Mouse (Mus musculus) c-Kit-negative CD71-positive TER-119-positive erythroid progenitor cells, embryonic 14.5 days (primary cell): ENCODE measurements around the gene Aebp1.

Experiments used
- DNase-seq: peaks from one replicate; pipeline ENCODE4 v3.0.0-alpha.2; 2013; ENCODE audit warnings: low read depth, low spot score

Gene Aebp1

DNA sequence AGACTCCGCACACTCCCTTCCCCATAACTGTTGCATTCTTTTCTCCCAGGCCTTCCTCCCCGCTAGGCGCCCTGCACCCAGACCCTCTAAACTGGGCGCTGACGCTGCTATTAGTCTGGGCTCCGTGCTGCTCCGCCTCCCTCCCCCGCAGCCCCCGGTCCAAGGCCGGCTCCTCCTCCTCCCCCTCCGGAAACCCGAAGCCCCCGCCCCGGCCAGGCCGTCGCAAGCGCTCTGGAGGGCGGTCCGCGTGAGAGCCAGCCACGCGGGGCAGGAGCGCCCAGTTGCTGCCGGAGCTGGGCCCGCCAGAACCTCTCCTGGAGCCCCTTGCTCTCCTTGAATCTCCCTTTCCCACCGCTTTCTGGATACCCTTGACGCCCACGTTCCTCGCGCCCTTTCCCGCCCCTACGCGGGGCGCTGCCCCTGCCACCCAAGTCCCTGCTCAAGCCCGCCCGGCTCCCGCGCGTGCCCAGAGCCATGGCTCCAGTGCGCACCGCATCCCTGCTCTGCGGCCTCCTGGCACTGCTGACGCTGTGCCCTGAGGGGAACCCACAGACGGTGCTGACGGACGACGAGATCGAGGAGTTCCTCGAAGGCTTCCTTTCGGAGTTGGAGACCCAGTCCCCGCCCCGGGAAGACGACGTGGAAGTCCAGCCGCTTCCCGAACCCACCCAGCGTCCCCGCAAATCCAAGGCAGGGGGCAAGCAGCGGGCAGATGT lies at the start of gene Aebp1:
Gene Aebp1, plus strand, starts transcription at position 270 of the 716 bp plus-strand sequence.
- no peak for DNase-seq

DNA sequence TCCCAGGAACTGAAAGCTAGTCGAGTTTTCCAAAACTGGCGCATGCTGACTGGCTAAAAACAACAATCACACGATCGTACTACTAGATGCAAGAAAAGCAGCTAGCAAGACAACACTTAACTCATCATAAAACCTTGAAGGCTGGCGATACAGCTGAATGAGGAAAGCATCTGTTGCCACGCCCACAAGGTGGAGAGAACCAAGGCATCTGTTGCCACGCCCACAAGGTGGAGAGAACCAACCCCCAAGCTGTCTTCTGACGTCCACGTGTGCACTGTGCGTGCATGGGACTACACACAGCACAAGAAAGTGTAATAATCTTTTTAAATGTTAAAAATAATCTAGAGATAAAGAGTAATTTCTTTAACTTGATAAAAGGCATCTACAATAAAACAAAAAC lies 48.4 kb upstream of the Aebp1 start:
- DNase-seq = no peak

DNA sequence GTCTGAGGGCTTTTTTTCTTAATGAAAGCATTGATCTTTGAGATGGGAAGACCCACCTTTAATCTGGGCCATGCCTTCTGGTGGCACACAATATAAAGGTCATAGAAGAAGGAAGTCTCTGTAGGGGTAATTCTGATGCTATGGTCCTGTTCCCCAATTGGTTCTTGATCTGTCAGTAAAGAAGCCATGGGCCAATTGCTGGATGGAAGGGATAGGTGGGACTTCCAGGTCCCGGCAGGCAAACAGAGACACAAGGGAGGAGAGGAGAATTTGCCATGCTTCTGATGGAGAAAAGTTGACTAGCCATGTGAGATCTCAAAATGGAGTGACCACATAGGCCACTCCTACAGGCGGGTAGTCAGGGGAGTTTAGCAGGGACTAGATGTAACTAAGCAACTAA lies 42.5 kb upstream of the Aebp1 start:
- DNase-seq = no peak

DNA sequence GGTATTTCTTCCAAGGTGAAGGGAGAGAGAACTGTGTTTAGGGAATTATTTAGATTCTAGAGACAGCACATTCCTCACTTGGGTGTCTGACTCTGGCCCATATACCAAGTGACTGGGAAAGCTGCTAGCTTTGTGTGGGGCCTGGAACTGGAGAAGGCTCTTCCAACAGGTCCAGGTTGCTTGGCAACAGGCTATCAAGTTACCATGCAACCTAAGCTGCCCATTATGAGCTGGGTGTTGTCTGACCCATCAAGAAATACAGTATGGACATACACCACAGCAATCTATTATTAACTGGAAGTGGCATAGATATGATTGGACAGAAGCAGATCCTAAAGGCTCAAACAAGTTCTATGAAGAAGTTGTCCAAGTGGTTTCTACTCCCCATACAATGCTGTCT lies 36.3 kb upstream of the Aebp1 start:
- DNase-seq = no peak

DNA sequence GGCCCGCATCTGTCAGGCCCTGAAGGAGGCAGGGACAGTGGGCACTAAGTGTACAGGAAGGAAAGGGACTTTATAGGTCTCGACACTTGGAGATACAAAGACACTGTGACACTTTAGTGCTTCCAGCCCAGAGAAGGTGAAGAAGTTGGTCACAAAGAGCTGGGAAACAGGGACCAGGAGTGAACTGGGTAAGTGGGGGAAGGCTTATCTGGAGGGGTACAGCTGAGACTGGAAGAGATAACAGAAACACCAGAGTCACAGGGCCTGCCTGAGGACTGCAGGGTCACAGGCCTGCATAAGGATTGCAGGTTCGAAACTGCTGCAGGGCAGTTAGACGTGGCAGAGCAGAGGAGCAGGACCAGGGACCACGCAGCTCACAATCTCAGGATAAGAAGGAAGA lies 33.8 kb upstream of the Aebp1 start:
- no peak for DNase-seq

DNA sequence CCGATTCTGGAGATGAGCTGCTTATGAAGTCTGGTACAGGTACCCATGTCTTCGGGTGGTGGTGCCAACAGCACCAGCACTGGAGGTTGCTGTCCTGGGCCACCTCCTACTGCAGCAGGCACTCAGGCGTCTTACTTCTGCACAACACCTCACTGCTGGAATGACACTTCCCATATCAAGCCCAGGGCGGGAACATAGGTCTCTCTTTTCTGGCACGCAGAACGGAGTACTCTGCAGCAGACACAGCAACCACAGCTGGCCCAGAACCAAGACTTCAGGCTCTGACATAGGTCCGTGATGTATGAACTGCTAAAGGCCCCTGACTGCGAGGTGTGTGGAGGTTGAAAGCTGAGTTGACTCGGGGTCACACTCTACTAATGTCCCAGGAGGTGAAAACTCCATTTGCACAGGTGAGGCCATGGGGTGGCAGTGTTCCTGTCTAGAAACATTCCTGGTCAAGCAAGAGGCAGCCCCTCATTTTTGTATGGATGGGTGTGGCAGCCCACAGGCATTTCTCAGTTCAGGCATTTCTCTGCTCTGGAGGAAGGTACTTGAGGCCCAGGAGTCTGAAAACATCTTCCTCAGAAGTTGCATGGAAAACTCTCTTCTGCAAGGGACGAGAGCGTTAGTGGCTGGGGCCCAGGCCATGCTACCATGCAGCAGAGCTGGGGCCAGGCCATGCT lies 33.1 kb upstream of the Aebp1 start:
- no peak for DNase-seq

DNA sequence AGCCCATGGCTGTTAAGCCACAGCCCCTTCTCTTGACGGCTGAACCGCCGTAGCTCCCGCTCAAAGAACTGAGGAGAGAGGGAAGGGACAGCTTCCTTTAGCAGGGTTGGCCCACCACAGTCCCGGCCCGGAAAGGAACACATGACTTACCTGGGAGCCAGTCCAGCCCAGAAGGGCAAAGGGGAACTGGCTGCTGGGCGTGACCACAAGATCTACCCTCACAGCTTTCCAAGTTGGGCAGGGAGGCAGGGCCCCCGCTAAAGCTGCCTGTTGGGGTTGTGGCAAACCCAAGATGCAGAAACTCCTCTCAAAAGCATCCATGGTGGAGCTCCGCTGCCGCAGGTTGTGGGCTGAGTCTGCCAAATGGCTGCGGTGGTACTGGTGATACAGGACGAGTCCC lies 32.4 kb upstream of the Aebp1 start:
- DNase-seq = no peak

DNA sequence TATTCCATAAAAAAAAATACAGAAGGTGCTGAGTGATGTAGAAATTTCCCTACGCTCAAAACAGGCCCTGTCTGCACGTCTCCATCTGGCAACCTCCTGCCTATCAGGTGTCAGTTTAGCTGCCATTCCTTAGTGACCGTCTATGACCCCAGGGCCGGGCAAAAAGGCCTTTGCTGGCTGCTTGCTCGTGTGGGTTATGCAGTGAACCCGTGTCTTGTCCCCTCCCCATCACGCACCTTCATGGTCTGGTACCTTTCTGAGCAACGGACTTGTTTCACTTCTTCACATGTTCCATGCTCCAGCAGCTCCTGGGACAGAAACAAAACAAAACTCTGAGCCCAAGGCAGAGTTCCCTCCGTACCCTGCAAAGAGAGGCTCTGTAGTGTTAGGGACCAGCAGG lies 27.2 kb upstream of the Aebp1 start:
- no peak for DNase-seq

DNA sequence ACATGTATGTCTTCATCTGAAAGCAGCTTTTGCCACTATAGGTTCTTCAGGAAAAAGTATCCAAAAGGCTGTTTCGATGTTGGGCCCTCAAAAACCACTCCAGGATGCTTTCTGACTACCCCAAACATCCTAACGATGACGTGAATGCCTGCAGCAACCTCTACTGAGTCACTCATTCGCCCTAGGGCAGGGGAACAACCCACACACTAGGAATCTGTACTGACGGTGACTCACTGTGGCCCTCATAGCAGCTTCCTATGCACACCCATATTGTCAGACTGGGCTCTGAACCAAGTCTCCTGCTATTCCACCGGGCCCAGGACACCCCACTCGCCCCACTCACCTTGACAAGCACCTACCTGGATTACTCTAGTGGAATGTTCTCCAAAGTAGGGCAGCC lies 26.7 kb upstream of the Aebp1 start:
- no peak for DNase-seq

DNA sequence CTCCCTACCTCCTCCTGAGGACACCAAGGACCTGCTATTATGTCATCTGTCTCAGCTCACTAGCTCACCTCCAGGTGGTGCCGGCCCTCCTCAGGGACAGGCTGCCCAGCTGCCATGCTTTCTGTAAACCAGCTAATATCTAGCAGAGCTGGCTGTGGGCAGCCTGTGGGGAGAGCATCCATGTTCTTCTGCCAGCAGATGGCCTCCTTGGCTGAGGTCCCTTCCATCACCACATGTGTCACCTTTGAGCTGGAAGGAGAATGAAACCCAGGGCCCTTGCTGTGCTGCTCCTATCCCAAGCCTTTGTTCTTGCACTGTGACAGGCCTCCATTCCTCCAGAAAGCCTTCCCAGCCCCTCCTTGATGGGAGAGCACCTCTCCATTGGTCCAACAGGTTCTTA lies 25.6 kb upstream of the Aebp1 start:
- no peak for DNase-seq

DNA sequence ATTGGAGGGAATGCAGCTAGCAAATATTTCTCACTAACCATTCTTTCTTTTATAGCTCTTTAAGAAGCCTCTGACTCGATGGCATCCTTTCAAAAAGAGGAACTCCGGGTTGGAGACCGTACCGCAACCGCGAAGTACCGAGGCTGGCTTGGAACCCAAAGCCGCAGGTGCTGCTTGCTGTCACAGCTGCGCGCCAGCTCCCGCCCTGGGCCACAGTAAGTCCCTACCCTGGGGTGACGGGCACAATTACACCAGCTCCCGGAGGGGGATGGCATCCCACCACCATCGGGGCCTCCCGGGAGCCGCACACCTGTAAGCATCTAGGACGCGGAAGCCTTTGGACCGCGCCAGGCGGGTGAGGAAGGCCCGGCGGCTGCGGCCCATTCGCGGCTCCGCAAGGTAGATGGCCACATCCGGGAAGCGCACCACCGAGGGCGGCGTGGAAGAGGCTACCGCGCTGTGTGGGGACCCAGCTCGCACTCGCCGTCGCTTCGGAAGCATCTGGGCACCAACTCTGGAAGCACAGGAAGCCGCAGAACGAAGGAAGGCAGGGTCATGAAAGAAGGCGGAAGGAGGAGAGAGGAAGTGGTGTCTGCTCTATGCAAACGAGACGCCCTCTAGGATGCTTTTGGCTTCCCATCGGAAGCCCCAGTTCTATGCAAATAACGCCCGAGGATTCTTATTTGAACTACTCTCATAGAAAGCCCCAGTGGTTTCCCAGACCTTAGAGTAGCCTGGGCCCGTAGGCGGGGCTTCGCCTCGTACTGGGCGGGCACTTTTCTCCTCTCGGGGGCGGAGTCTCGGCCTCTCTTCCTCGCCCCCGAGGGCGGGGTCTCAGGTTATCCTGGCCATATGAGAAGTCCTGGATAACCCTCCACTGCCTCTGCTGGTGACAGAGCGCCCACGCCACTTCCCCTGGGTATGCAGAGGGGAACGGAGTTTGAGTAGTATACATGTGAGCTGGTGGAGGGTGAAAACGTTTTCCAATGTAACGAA lies 24.2 kb upstream of the Aebp1 start, which contains the start of gene Polm:
Gene Polm, minus strand, starts transcription at position 766 of the 996 bp plus-strand sequence.
- DNase-seq = peak; percentile 77

DNA sequence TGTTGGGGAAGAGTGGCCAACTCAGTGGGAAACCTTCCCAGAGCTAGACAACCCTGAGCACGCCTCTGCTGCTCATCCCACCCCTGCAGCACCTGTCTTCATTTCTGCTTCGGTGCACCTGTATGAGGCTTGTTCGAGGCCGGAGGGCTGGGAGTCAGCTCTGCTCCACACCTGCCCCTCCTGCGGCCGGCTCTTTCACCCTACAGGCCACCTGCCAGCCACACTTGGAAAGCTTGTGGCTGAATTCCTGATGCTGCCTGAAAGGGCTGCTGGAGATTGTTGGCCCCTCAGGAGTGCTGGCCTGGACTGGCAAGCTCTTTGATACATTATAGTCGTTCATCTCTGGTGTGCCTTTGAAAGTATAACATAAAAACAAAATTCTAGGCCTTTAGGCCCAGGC lies 21.4 kb upstream of the Aebp1 start:
- no peak for DNase-seq

DNA sequence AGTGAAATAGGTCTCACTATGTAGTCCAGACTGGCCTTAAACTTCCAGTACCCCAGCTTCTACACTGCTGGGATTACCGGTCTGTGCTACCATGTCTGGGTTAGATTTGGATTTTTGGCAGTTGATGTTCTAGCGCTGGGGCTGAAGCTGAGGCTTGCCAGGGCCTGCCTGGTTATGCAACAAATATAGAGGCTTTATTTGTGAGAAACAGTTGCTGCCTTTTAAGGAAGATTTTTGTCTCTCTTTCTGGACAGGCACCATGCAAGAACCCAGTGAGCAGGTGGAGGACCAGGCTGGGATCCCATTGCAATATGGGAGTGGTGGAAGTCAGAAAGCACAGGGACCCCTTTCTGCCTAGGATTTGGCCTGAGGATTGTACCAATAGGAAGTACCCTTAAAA lies 20.0 kb upstream of the Aebp1 start:
- no peak for DNase-seq

DNA sequence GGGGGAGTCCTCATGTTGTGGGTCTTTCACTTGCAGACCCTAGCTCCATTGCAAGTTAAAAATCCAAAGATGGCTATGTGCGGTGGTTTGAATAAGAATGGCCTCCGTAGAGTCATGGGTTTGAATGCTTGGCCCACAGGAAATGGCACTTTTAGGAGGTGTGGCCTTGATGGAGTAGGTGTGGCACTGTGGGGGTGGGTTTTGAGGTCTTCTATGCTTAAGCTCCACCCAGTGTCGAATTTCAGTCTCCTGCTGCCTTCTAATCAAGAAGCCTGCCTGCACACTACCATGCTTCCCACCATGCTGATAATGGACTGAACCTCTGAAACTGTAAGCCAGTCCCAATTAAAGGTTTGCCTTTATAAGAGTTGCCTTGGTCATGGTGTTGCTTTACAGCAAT lies 18.6 kb upstream of the Aebp1 start:
- DNase-seq = no peak

DNA sequence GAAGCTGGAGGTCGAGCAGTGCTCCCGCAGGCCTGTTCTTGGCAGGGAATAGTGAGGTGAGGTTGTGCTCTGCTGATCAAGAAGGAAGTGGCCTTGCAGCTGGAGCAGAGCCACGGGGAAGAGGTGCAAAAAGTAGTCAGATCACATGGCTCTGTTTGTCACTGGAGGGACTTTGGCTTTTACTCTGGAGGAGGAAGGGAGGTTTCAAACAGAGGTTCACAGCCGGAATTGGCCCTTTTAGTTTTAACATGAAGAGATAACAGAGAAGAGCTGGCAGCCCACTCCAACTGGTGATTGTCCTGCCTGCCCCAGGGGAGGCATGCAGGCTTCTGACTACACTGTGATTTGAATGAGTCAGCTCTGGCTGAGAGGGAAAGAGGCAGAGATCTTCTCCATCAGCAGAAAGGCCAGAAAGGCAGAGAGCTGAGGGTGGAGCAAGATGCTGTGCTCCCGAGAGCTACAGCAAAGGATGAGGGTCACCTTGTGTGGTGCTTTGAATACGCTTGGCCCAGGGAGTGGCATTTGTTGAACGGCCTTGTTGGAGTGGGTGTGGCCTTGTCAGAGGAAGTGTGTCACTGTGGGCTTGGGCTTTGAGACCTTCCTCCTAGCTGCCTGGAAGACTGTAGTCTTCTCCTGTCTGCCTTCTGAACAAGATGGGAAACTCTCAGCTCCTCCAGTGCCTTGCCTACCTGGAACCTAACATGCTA lies 15.0 kb upstream of the Aebp1 start:
- no peak for DNase-seq

DNA sequence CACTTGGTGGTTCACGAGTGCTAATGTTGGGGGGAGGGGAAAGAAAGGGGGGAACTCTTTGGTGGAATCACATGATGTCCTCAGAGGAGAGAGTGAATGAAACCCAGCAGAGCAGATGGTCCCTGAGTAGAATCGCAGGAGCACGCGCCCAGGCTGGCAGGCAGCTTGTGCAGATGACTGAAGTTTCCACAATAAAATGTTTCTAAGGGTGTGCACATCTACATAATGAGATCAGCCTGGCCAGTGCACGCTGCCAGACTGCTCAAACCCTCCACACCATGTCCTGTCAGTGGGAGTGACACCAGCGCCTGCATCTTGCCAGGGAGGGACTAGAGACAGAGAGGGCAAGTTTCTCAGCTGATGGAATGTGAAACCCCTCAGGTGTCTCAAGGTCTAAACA lies 13.0 kb upstream of the Aebp1 start:
- no peak for DNase-seq

DNA sequence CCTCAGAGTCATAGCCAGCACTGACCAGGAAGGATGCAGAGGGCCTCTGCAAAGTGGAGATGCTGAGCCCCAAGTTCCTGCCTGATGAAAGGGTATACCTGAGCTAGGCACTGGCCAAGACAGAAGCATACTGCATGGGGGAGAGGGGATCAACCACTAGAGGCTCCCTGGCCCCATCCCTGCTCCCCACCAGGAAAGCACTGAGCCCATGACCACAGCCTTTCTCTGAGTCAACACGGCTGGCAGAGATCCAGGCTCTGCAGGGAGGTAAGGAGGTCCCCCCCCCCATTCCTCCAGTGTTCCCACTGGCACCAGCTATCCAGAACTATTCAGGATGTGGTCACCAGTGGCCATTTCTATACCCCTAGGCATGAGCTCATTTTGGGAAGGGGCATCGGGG lies 12.4 kb upstream of the Aebp1 start:
- no peak for DNase-seq

DNA sequence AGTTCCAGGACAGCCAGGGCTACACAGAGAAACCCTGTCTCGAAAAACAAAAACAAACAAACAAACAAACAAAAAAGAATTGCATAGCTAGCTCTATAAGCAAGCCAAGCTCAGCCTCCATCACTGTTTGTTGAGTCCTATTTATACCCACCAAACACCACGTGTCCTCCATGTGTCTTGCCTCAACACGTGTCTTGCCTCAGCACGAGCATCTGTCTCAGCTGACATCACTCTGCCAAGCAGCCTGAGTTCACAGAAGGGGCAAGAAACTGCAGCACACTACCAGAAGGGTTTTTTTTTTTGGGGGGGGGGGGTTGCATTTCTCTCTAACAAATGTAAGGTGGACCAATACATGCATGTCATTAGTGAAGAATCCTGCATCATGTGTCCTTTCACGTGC lies 11.3 kb upstream of the Aebp1 start:
- no peak for DNase-seq

DNA sequence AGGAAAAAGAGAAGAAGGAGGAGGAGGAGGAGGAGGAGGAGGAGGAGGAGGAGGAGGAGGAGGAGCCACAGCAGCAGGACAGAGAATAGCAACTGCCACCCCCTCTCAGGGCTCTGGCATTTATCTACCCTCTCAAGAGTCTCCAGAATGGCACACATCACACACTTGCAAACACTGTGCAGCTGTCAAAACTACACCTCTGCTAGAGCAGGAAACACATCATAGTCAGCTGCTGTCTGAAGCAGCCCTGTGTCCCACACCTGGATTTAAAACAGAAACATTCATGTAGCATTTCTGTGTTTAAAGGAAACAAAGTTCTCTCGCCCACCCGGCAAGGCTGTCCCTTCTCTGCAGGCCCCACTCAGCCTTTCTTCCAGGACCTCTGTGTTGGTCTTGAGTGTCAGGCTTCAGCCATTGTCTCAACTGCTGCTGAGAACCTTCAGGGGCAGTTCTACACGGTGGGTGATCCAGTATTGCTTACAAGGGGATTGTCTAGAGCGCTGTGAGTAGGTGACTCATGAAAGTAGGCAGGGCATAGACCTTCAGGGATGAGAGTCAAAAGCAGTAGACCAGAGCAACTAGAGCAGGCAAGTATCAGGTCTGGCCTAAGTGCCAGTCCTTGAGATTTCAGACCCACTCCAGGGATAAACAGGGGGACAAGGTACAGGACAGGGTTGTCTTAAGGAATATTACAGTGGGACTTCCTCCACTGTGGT lies 10.6 kb upstream of the Aebp1 start:
- DNase-seq = no peak

DNA sequence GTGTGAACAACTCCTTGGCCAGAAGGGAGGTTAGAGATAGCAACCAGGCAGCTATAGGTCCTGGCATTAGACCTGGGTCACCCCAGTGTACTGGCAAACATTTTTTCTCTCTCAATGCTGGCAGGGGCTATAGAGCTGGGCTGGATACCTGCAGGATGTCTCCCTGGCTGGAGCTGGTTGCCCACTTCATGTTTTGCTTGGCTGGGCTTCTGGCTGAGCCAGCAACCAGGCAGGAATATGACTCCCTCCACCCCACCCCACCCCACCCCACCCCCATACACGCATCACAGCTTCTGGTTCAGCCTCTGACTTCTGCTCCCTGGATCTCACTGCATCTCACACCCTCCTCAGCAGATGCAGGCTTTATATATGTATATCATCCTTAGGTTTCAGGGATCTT lies 9.4 kb upstream of the Aebp1 start:
- DNase-seq = no peak

DNA sequence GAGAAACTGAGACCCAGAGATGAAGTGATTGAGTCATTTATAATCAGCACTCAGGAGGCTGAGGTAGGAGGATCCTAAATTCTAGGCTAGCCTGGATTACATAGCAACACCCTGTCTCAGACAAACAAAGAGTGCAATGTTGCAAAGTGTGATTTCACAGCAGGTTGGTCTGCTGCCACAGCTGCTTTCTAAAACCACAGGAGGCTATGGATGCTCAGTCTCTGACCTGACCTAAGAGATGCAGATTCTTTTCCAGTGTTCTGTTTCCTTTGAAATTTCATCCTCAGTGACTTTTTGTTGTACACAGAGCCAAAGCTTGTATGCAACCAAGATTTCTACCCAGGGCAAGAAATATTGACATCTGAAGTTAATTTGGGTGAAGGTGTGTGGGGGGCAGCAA lies 6.3 kb upstream of the Aebp1 start:
- no peak for DNase-seq
